Mouse (Mus musculus) cerebellum, adult 8-10 months (tissue): ENCODE measurements around the gene Mdk.
A peak's percentile ranks its signal among the peaks of the same experiment; 100 is the strongest.

ENCODE experiments used
- DNase-seq: peaks from one replicate; pipeline ENCODE4 v3.0.0; 2022

Gene Mdk

DNA sequence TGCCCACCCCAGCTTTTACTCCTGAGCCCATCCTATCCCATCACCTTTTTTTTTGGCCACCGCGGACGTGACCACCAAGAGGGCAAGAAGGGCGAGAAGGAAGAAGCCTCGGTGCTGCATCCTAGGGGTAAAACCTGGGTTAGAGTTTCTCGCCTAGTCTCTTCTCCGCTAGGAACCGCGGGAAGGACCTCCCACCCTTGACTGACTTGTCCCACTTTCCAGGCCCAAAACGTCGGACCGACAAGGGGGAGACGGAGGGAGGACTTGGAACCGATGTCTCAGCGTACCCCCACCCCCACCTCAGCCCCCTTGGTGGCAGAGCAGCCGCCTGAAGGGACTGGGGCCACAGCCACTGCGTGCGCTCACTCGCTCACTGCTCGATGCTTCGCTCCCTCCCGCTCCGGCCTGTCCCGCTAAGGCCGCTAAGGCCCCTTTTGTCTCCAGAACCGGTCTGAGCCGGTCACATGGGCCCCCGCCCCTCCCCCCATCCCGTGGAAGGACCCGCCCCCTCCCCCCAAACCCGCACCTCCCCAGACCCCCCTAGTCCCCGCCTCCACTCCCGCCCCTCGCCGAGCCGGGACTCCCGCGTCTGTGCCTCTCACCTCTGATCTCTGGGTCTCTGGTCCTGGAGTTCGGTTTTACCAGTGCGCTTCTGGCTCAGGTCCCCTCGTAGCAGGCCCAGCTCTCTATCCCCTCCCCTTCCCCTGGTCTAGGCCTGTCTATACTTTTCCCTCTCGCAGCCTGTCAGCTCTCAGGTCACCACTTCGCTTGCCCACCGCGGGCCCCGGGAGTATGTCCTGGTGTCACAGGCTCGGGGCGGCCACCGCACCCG lies 553 bp downstream of the Mdk start:
- DNase-seq: peak; percentile 39

GRCm38 (mm10) chr2:91930761-91931291 lies 1.3 kb downstream of the Mdk start:
- peak; percentile 33 for DNase-seq

- DNase-seq: peak; percentile 72
These were observed 2.2 kb downstream of the Mdk start for GRCm38 (mm10) chr2:91929936-91930335.

DNA sequence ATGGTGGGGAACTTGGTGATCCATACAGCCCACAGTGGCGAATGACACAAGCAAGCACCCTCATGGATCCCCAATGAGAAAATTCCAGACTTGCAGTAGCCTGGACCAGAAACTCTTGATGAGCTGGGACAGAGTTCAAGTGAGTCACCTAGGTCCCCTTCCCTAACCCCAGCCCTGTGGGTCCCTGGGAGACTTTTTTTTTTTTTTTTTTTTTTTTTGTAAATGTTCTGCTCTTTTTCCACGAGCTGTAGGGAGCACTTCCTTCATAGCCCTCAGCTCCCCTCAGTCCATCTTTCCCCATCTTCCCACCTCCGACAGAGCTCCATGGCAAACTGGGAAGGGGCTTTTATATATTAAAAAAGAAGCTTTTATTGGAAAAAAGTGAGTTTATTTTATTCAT lies 2.6 kb downstream of the Mdk start:
- no peak for DNase-seq

- peak; percentile 68 for DNase-seq
These were observed 3.4 kb downstream of the Mdk start for GRCm38 (mm10) chr2:91928534-91929350.

- peak; percentile 86 for DNase-seq
These were observed 4.1 kb downstream of the Mdk start for GRCm38 (mm10) chr2:91927826-91928533.

DNA sequence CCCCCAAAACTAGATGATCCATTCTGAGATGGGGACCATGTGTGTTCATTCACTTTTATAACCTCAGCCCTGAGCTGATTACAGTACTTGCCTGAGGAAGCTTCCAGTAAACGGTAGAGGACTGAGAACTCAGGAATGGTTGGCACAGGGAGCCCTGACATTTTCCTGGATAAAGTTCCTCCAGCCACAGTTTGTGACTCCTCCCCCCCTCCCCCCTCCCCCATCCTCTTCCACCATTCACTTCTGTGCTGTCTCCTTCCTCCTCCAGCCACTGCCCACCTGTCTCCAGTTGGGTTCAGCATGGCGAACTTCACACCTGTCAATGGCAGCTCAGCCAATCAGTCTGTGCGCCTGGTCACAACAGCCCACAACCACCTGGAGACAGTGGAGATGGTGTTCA lies 5.1 kb downstream of the Mdk start, which contains the start of gene Chrm4:
Chrm4 (plus strand) TSS at position 301 of the 400 bp plus-strand sequence.
- DNase-seq: no peak

- no peak for DNase-seq
These were observed 6.7 kb downstream of the Mdk start for GRCm38 (mm10) chr2:91925442-91925841.

GRCm38 (mm10) chr2:91924726-91925125 lies 7.4 kb downstream of the Mdk start:
- no peak for DNase-seq

DNA sequence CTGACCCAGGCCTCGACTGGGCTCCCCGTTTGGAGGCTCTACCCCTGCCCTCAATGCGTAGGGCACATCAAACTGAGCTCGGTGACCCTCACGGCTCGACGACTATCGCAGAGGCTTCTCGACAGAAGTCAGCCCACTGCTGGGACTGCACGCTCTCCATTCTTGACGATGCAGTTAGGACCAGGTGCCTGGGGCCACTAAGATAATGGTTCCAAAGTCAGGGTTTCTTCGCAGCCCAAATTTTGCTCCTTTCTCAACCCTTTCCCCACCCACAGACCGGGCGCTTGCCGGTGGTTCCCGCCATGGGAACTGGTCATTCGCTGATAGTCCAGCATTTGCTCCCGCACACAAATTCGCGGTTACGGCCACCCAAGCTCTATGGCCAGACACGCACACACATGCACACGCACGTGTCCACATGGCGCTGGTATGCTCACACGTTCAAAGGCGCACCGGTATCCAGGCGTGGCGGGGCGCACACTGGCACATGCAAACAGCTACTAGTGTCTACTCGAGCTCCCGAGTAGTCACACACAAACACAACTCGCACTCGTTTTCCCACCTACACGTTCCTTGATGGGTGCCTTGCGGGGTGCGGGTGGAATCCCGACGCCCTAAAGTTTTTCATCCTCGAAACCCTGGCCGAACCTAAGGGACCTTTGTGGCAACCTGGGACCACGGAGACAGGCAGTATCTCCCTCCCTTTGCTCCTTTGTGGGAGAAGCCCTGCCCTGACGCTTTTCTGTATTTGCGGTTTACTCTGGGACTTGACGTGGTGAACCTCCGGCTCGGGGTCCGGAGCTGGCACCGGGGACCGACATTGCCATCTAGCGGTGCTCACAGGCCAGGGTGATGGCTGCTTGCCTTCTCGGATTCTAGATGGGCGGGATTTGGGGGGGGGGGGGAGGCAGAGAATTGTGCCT lies 8.4 kb downstream of the Mdk start:
- DNase-seq: no peak

DNA sequence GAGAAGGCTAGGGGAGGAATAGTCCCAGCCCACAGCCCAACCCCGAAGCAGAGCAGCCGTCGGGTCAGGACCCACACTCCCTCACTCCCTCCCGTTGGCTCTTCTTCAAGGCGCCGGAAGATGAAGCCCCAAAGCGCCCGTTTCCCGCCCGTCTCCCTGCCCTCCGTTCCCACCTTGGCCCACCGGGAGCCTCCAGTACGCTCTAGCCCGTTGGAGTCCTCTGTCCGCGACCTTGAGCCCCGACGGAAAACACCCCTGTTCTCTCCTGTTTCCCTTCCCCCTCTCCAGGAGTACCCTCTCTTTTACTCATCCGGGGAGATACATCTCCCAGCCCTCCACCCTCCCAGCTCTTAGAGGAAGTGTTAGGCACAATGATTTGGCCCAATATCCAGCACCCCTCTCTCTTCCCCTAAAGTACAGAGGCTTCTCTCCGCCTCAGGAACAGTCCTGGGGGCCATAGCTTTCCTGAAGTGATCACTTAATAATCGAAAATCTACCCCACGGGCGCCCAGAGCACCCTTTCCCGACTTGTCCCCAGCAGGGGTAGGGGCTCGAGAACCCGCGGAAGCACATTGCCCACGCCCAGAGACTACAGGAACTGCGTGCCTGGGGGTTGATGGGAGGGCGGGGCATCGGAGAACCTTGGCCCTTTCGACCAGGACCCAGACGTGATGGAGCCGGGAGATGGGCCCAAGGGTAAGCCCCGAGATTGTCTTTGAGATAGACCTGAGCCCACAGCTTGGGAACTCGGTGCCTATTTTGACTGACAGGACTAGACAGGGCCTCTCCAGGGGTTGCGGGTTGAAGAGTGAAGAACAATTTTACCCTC lies 9.3 kb downstream of the Mdk start:
- DNase-seq: no peak

DNA sequence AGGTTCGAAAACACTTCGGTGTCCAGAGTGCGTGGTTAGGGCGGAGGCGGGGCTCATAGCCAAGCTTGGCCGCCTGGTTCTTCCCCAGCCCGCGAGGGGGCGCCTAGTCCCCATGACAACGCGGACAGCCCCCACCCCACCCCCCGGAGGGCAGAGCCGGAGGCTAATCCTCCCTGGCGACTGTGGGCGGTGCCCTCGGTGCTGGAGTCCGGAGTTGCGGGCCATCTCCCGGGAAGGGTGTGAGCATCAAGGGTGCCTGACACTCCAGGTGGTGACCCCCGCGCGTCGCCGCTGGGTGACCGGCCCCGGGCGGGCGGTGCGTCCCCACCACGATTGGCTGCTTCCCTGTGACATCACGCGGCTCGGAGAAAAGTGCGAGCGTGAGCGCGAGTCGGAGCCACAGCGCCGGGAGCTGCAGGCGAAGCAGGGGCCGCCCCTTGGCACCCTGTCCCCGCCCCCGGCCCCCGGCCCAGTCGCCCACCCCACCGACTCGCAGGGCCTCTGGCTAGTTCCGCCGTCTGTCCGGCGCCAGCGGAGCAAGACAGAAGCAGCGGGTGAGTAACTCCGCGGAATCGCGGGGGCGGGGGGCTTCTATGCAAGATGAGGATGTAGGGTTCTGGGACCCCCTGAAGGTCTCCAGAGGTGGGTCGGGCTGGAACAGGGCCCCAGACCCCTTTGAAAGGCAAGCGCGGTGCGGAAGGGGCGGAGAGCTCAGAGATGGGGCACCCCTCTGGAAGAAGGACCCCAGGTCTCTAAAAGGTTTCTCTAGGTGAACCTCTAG lies 10.1 kb downstream of the Mdk start:
- no peak for DNase-seq

DNA sequence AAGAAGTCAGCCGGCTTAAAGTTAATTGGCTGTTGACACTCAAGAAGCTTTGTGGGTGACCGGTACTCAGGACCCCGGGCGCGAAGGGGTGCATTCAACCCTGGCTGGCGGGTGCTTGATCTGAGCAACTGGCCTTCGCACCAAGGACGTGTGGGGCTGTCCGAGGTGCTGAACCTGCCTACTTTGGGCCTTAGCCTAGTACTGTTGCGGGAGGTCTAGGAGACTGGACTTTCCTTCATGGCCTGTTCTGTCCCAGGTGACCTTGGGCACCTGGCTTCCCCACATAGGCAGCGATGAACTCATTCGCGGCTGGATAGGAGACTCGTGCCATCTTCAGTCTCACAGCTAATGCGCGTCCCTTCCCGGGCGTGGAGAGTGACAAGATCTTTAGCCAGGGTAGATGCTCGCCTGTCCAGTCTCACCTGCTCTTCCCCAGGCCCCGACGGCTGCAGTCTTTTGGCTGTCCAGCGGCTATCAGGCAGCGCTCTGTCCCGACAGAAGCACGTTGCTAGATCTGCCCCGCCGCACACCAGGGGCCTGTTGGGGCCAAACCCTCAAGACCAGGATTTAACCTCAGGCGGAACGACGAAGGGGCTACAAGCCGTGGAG lies 10.8 kb downstream of the Mdk start:
- DNase-seq: no peak

- no peak for DNase-seq
These were observed 12.0 kb downstream of the Mdk start for GRCm38 (mm10) chr2:91920130-91920529.

GRCm38 (mm10) chr2:91917096-91917495 lies 15.0 kb downstream of the Mdk start:
- no peak for DNase-seq

DNA sequence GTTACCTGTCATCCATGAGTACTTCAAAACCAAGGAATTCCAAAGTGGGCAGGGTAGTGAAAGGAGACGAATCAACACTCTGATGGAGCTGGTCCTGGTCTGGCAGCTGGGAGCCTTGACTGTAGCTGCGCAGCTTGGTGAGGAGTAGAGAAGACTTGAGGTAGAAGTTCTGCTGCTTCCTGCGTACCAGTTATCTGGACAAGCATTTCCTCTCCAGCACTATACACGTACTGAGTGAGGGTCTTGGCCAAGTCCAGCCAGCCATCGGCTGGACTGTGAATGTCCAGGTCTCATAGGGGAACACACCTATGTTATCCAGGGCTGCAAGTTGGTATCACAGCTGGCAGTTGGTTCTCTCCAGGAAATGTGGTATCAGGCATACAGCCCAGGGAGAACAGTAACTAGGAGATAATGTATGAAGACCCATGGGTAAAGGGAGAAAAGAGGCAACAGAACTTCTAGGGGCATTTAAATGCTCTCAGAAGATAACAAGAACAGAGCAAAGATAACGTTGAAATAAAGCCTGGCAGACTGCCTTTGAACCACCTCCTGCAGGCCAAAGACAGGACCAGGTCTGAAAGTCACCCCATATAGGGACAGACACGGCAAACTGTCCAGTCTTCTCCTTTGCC lies 15.6 kb downstream of the Mdk start:
- no peak for DNase-seq

- no peak for DNase-seq
These were observed 18.6 kb downstream of the Mdk start for GRCm38 (mm10) chr2:91913328-91914110.

DNA sequence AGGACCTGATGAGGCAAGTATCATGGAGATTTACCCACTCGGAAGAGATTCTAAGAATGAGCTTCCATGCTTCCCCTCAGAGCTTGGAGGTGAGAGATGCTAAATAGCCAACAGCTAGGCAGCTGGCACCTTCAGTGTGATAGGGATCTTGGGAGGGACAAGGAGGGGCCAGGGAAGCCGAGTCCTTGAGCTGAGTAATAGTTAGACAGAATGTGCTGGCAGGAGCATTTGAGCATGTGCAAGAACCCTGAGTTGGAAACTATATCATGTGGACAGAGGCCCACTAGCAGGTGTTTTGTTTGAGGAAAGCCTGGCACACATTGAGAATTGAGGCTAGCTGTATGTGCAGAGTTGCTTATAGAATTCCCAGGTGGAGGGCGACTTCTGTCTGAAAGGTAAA lies 19.5 kb downstream of the Mdk start:
- DNase-seq: no peak
